Mouse (Mus musculus): ENCODE data around the gene Prpf3. TPM values are rescaled to one million over a fixed set of nuclear protein-coding genes. Genes with fewer than 3 reads are reported as not detected.
"Not testable (repeated sequence)": the region's sequence is repeated elsewhere in the genome, so short reads cannot be mapped to it uniquely, and the experiment has no call there.

The Prpf3 gene
- polyA plus RNA-seq (2017; shearing (Covaris generic)): 10 to 100 TPM; 31.7 to 44.5 TPM

- ATAC-seq: peak; percentile 96
These were observed at the start of gene Prpf3 for GRCm38 (mm10) chr3:95855502-95856089. Gene Prpf3, minus strand, starts transcription at chr3:95855885.

GRCm38 (mm10) chr3:95904568-95904967, 48.9 kb upstream of the Prpf3 start, which contains the start of gene Car14:
Gene Car14, minus strand, starts transcription at chr3:95904691.
- no peak for ATAC-seq

- ATAC-seq: no peak
These were observed 48.2 kb upstream of the Prpf3 start for GRCm38 (mm10) chr3:95903753-95904502.

- no peak for ATAC-seq
These were observed 47.0 kb upstream of the Prpf3 start for GRCm38 (mm10) chr3:95902643-95903042.

DNA sequence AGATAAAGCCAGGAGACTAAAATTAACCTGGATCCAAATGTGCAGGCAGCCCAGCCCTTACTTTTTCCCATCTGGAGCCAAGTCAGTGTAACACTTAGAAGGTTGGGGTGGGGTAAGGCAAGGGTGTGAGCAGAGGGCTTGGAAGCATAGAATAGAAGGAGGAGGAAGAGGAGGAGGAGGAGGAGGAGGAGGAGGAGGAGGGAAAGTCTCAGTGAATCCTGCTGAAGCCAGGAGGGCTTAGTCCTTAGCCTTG, 46.6 kb upstream of the Prpf3 start:
- no peak for ATAC-seq

GRCm38 (mm10) chr3:95901616-95902372, 46.1 kb upstream of the Prpf3 start:
- no peak for ATAC-seq

- ATAC-seq: no peak
These were observed 44.3 kb upstream of the Prpf3 start for GRCm38 (mm10) chr3:95899800-95900524.

DNA sequence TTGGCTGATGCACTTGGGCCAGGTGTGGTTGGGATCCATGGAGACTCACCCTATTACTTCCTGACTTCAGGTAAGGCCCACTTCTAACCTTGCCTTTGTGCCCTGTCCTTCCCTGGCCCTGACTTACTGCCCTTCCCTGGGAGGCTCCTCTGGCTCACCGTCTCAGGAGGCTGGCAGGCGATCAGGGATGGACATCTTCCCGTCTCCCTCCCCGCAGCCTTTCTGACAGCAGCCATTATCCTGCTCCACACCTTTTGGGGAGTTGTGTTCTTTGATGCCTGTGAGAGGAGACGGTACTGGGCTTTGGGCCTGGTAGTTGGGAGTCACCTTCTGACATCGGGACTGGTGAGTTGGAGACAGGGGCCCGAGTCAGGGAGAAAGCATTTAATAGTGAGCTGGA, 39.8 kb upstream of the Prpf3 start:
- ATAC-seq: not testable (repeated sequence)

- no peak for ATAC-seq
These were observed 38.9 kb upstream of the Prpf3 start for GRCm38 (mm10) chr3:95894317-95895160.

- peak; percentile 99 for ATAC-seq
These were observed 38.1 kb upstream of the Prpf3 start, which contains the start of gene Aph1a for GRCm38 (mm10) chr3:95893606-95894316. Gene Aph1a, plus strand, starts transcription at chr3:95893969.

GRCm38 (mm10) chr3:95893126-95893525, 37.4 kb upstream of the Prpf3 start:
- no peak for ATAC-seq

- no peak for ATAC-seq
These were observed 36.7 kb upstream of the Prpf3 start for GRCm38 (mm10) chr3:95892066-95893052.

DNA sequence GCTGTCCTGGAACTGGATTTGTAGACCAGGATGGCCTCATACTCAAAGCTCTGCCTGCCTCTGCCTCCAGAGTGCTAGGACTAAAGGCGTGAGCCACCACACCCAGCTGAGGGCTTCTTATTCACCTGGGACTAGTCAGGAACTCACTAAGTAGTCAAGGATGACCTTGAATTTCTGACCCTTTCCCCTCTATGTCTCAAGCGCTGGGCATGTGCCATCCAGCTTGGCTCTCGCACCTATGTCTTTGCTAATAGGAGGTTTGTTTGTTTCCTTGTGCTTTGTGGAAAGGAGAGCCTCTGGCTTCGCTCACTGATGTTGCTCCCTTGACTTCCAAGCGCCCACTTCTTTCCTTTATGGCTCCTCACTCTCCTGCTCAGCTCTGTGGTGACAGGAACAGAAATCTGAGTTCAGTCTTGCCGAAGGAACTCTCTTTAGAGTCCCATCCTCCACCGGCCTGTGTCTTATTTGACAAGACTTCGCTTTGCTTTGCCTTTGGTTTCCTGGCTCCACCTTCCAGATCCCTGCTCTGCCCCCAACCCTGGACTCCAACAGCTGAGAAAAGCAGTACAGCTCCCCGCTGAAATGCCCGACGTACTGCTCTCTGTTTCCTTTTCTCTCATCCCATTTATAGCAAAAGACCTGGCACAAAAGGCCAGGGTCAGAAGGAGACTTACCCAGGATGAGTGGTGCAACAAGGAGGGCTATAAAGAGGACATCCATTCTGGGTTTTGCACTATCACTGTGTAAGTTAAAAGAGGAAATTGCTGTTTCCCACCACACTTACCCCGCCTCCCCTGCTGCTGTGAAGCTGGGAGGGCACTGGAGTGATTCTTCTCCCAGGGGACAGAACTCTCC, 35.8 kb upstream of the Prpf3 start, which contains the start of gene BC028528:
BC028528 (minus strand) TSS at position 795 of the 855 bp plus-strand sequence.
- no peak for ATAC-seq

DNA sequence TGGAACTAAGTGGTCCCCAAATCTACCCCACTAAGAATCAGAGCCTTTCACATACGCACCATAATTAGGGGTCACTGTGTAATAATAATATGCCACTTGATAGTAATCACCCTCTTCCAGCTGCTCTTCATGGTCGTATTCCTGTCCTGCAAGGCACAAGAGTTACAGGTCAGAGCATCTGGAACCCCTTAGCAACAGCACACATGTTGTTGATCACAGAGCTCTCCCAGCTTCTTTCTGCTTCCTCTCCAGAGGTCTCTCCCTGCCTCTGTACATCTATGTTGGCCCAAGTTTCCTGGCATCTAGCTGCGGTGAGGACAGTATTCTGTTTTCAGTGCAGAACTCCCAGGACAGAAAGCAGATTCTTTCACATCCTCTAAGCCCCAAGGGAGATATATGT, 34.0 kb upstream of the Prpf3 start:
- ATAC-seq: no peak

DNA sequence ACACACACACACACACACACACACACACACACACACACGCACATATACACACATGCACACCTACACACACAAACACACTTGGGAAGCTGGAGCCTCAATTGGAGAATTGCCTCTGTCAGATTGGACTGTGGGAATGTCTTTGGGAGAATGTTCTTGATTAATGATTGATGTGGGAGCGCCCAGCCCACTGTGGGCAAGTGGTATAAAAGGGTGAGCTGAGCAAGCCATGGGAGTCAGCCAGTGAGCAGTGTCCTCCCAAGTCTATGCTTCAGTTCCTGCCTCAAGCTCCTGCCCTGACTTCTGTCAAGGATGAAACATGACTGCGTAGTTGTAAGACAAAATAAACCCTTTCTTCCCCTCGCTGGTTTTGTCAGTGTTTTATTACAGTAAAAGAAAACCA, 31.9 kb upstream of the Prpf3 start:
- no peak for ATAC-seq

- ATAC-seq: no peak
These were observed 28.7 kb upstream of the Prpf3 start for GRCm38 (mm10) chr3:95884400-95884799.

- ATAC-seq: no peak
These were observed 27.2 kb upstream of the Prpf3 start for GRCm38 (mm10) chr3:95882816-95883425.

DNA sequence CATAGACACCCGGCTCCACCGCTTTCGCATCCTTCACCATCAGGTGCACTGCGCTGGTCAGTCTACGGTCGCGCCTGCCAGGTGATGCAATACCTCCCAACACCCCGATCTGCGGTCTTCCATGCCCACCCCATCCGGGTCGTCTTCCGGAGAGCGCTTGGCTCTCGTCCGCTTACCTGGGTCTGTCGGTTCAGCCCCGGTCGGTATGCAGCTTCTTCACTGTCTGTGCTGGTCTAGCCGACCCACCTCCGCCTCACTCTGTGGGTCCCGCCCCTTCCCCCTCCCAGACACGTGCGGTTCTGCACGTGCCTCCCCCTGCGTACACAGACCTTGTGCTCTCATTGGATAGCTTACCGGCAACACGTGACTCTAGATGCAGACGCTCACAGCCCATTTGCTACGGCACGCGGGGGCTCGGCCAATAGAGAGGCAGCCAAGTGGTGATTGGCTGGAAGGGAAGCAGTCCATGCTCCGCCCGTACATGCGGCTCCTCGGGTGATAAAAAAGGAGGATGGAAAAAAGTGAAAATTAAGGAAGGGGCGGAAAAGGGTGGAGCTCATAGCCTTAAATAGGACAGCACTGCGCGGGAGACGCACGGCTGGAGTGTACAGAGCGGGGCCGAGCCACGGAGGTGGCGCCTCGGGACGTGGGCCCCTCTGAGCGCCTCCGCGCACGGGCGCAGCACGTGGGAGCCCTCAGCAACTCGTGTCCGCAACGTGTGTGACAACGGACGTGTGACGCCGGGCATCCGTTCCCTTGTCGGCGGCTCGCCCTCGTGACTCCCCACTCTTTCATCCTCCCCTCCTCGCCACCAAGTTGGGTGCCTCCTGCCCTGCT, 26.5 kb upstream of the Prpf3 start, which contains the start of gene Ciart:
Ciart (minus strand) TSS at position 273 of the 837 bp plus-strand sequence.
- ATAC-seq: peak; percentile 83

Data from activated CD4-positive, CD25-positive, alpha-beta regulatory T cell, adult 4 months (primary cell).